Mouse (Mus musculus) liver, embryonic 13.5 days (tissue): ENCODE measurements at regions not wholly inside any gene's neighbourhood (a gene's known extent, or its start where the extent isn't known, plus 50 kb on each side); places are given as distances from the start of the nearest gene placed in this dataset.

Source experiments
- ATAC-seq: fragments of 200-750 bp; cut with Nextera tagmentation; 2 replicates; pipeline ENCODE4 v1.8.0; 2017; ENCODE audit warnings: low read depth, mild to moderate bottlenecking, moderate number of reproducible peaks, moderate library complexity
- DNase-seq: peaks from one replicate; pipeline ENCODE4 v3.0.0; 2022
- H3K27ac ChIP-seq: fragments of 300-500 bp; sonication (generic); 2 replicates; pipeline ENCODE4 v1.5.1; 2015; ENCODE audit warnings: moderate library complexity, mild to moderate bottlenecking, inconsistent platforms
- H3K27me3 ChIP-seq: fragments of 300-500 bp; sonication (generic); 2 replicates; pipeline ENCODE4 v1.6.1; 2015; ENCODE audit warnings: mild to moderate bottlenecking, inconsistent platforms
- H3K36me3 ChIP-seq: fragments of 300-500 bp; sonication (generic); 2 replicates; pipeline ENCODE4 v1.6.1; 2015; ENCODE audit warnings: mild to moderate bottlenecking, inconsistent platforms
- H3K4me1 ChIP-seq: fragments of 300-500 bp; sonication (generic); replicated peaks from 2 replicates; pipeline ENCODE4 v1.6.1; 2015; ENCODE audit warnings: inconsistent platforms
- H3K4me2 ChIP-seq: fragments of 300-500 bp; sonication (generic); 2 replicates; pipeline ENCODE4 v1.6.1; 2015; ENCODE audit warnings: inconsistent platforms, mild to moderate bottlenecking, moderate library complexity
- H3K4me3 ChIP-seq: fragments of 300-500 bp; sonication (generic); replicated peaks from 2 replicates; pipeline ENCODE4 v1.5.1; 2015; ENCODE audit warnings: mild to moderate bottlenecking, inconsistent platforms
- H3K9ac ChIP-seq: fragments of 300-500 bp; sonication (generic); 2 replicates; pipeline ENCODE4 v1.6.1; 2015; ENCODE audit warnings: mild to moderate bottlenecking, inconsistent platforms
- H3K9me3 ChIP-seq: fragments of 300-500 bp; sonication (generic); replicated peaks from 2 replicates; pipeline ENCODE4 v1.6.1; 2016; ENCODE audit warnings: inconsistent platforms
- WGBS: fragments of 180-500 bp; shearing (Covaris S2); methylation state at CpG from one replicate; pipeline ENCODE4 v1.1.7; 2015; ENCODE audit not compliant: insufficient replicate concordance; 5-methylcytosine and 5-hydroxymethylcytosine counted together

DNA sequence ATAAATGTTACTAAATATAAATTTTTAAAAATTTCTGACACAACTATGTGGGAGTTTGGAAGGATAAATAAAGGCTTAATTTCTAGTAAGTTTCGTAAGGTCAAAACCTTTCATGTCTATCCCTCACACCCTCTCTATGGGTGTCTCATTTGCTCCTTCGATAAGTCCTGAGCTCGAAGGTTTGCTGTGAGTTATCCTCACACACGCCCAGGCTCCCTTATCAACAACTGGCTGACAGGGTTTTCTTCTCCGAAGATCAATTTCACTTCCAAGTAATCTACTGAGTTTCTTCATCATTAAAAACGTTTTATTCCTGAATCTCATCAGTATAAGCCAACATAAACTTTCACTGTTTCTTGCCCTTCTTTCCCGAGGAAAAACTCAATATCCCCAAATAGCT is 416.0 kb upstream of the Nudt12 start:
- ATAC-seq, result peak; percentile 84

DNA sequence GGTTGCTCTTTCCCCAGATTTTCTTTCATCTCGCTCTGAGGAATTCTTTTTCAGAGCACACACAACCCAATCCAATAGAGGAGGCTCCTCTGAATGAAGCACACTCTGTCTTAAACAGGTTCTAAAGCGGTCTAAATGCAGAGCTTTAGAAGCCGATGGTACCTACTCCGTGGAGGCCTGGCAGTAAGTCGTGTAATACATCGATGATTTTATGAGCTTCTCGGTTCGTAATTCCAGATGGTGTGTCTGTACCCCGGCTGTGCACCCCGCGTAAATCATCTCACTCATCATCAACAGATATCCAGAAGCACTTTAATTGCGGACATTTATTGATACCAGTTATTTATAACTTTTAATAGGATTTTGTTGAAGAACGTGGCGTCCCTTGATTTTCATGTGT is 408.3 kb upstream of the Nudt12 start:
- Histone ChIP-seq H3K9me3 (no peaks in the 10 kb centered on the region), H3K36me3 (no peaks in the 10 kb centered on the region), H3K27me3 (no peaks in the 10 kb centered on the region), H3K4me2 (no peak overlapping the region), H3K9ac (no peak overlapping the region), H3K4me3 (no peak overlapping the region), H3K4me1 (no peaks in the 10 kb centered on the region), H3K27ac (no peak overlapping the region)
- ATAC-seq (no peak), DNase-seq (no peak)
- WGBS, result 79% methylated on average over 14 of the region's 14 CpGs

More for the DNA sequence above, 416.0 kb upstream of the Nudt12 start:
- H3K27me3 ChIP-seq, result no peaks in the 10 kb centered on the region
- H3K9ac ChIP-seq, result no peak overlapping the region
- H3K4me3 ChIP-seq, result no peak overlapping the region
- H3K9me3 ChIP-seq, result no peaks in the 10 kb centered on the region
- H3K4me2 ChIP-seq, result no peak overlapping the region
- H3K27ac ChIP-seq, result no peak overlapping the region
- 47% methylated on average over 7 of the region's 7 CpGs for WGBS
- no peaks in the 10 kb centered on the region for H3K4me1 ChIP-seq
- no peak for DNase-seq
- no peaks in the 10 kb centered on the region for H3K36me3 ChIP-seq

GRCm38 (mm10) chr17:59409315-59409714 is 396.1 kb upstream of the Nudt12 start:
- no peak for ATAC-seq
- Histone ChIP-seq H3K9me3 (no peaks in the 10 kb centered on the region), H3K9ac (no peak overlapping the region), H3K36me3 (no peaks in the 10 kb centered on the region), H3K27me3 (no peaks in the 10 kb centered on the region), H3K27ac (no peak overlapping the region), H3K4me2 (no peak overlapping the region), H3K4me3 (no peak overlapping the region), H3K4me1 (no peaks in the 10 kb centered on the region)
- DNase-seq, result no peak
- 44% methylated on average over 2 of the region's 2 CpGs for WGBS

DNA sequence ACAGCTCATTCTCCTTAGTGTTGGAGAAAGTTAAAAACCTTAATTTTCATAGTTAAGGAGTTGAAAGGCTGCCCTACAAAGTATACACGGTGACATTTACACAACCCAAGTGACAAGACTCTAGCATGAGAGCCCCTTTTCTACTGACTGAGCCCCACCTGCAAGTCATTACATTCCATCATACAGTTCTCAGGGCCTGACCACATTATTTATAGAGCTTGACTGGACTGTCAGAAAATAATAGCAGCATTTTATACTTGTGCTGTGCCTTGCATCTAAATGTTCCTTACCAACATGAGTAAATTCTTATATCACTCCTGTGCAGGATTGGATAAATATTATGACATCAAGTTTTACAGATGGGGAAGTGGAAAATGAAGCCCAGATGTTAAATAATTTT is 391.4 kb upstream of the Nudt12 start:
- Histone ChIP-seq H3K9ac (no peak overlapping the region), H3K4me1 (no peaks in the 10 kb centered on the region), H3K27me3 (no peaks in the 10 kb centered on the region), H3K9me3 (no peaks in the 10 kb centered on the region), H3K4me2 (no peak overlapping the region), H3K27ac (no peak overlapping the region), H3K36me3 (no peaks in the 10 kb centered on the region), H3K4me3 (no peak overlapping the region)
- ATAC-seq, result no peak
- 52% methylated on average over 1 of the region's 1 CpGs for WGBS
- no peak for DNase-seq

DNA sequence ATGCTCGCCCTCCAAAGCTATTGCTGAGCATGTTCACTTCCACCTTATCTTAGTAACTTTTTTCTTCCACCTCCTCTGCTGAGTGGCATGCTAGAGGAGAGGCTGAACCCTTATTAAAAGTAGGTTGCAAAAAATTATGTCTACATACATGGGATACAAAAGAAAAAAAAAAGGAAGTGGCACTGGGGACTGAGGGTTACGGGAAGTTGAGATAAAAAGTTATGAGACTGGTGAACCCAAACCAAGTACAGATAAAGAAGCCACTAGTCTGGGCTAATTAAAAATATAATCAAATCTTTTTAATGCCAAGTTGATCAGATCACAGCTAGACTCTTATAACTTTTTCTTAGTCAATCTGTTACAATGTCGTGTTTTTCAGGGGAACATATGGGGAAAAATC is 384.2 kb upstream of the Nudt12 start:
- WGBS, result 52% methylated on average over 3 of the region's 3 CpGs

DNA sequence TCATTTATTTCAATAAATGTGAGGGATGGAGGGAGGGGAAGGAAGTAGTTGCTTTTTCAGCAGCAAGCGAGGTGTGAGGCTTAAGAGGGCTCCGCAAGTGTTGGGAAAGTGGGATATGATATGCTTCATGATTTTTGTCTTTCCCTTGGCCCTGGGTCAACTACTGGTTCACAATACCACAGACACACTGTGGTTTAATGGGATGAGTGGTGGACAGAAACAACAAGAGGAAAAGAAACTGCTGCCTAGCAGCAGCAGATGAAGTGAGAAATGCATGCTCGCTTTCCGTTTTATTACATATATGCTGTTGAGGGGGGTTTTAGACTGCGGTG is 369.9 kb upstream of the Nudt12 start:
- ATAC-seq (no peak), DNase-seq (no peak)
- Histone ChIP-seq H3K4me2 (no peak overlapping the region), H3K27ac (no peak overlapping the region), H3K27me3 (no peaks in the 10 kb centered on the region), H3K9ac (no peak overlapping the region), H3K4me3 (no peak overlapping the region), H3K4me1 (no peaks in the 10 kb centered on the region), H3K36me3 (no peaks in the 10 kb centered on the region), H3K9me3 (no peaks in the 10 kb centered on the region)
- WGBS, result 73% methylated on average over 5 of the region's 5 CpGs

More for the DNA sequence above, 384.2 kb upstream of the Nudt12 start:
- DNase-seq (no peak), ATAC-seq (no peak)
- no peak overlapping the region for H3K9ac ChIP-seq
- H3K36me3 ChIP-seq, result no peaks in the 10 kb centered on the region
- H3K27ac ChIP-seq, result no peak overlapping the region
- H3K9me3 ChIP-seq, result peaks cover 4% of the 10 kb centered on the region; the same call in 1 of the 2 replicates
- no peaks in the 10 kb centered on the region for H3K27me3 ChIP-seq
- no peak overlapping the region for H3K4me3 ChIP-seq
- H3K4me1 ChIP-seq, result no peaks in the 10 kb centered on the region
- no peak overlapping the region for H3K4me2 ChIP-seq

GRCm38 (mm10) chr17:59382225-59383106 is 369.3 kb upstream of the Nudt12 start:
- ATAC-seq (no peak), DNase-seq (no peak)
- no peaks in the 10 kb centered on the region for H3K36me3 ChIP-seq
- no peaks in the 10 kb centered on the region for H3K9me3 ChIP-seq
- no peak overlapping the region for H3K4me2 ChIP-seq
- H3K4me3 ChIP-seq, result no peak overlapping the region
- 55% methylated on average over 7 of the region's 7 CpGs for WGBS
- H3K9ac ChIP-seq, result no peak overlapping the region
- H3K4me1 ChIP-seq, result no peaks in the 10 kb centered on the region
- H3K27ac ChIP-seq, result no peak overlapping the region
- H3K27me3 ChIP-seq, result no peaks in the 10 kb centered on the region

DNA sequence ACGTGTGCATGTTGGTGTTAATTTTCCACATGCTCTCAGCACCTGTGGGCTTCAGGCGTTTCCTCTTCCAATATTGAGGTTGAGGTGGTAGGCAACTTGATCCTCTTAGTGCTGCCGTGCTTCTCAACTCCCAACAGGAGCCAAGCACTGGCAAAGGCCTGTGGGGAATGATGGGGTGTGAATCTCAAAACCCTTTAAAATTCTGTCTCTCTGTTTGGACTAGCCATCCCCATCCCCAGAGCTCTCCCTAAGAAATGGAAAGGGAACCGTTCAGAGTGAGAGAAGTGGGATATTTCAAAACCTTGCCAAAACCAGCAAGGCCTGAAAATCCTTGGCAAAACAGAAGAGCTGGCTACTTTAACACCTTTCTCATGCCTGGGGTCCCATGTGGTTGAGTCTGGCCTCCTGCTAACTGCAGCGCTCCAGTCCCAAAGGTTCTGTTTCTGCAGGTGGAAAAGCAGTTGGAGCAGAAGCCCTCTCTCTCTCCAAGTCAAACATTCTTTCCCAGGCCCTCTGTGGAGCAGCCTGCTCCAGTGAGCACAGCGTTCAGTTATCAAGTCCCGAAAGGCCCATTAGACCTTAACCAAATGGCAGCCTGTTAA is 360.4 kb upstream of the Nudt12 start:
- no peak overlapping the region for H3K4me2 ChIP-seq
- ATAC-seq, result no peak
- no peak for DNase-seq
- no peaks in the 10 kb centered on the region for H3K9me3 ChIP-seq
- H3K27me3 ChIP-seq, result no peaks in the 10 kb centered on the region
- no peak overlapping the region for H3K9ac ChIP-seq
- H3K4me3 ChIP-seq, result no peak overlapping the region
- no peaks in the 10 kb centered on the region for H3K36me3 ChIP-seq
- H3K4me1 ChIP-seq, result no peaks in the 10 kb centered on the region
- WGBS, result 46% methylated on average over 6 of the region's 7 CpGs
- H3K27ac ChIP-seq, result no peak overlapping the region

DNA sequence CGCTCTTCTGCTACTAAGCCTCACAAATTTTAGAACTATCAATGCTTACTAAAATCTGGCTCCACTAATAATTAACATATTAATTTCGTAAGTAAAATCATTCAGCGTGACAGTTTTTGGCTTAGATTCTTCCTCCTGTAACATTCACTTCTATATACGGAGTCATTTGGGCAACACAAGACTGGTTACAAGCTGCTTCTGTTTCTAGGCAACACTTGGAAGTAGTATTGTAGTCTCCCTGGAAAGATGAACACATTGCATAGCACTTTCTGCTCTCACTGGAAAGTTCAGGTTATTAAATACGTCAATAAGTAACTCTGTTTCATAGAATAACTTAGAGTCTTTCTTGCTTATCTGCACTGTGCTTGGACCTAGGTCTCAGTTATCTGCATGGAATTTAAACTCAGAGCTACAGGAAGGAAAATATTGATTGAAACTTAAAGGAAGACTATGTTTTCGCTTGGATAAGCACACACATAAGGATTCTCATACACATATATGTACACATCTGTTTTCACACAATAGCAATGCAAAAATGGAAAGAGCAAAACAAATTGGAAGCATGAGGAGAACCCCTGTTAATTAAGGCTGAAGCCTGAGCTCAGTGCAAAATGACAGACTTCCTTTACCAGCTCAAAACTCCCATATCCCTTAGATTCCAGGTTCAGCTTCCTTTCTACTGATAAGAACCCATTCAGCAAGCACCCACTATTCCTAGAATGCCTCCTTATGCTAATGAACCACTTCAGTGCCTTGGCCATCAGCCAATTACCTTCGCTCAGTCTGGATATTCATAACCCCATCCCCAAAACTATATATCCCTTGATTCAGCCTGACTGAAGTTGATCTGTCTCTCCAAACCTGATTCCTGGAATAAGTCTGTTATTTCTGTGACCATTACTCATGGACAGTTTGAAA is 356.7 kb upstream of the Nudt12 start:
- no peaks in the 10 kb centered on the region for H3K4me1 ChIP-seq
- ATAC-seq (no peak), DNase-seq (no peak)
- 58% methylated on average over 7 of the region's 7 CpGs for WGBS
- no peak overlapping the region for H3K4me2 ChIP-seq
- no peak overlapping the region for H3K27ac ChIP-seq
- no peaks in the 10 kb centered on the region for H3K27me3 ChIP-seq
- H3K4me3 ChIP-seq, result no peak overlapping the region
- H3K9me3 ChIP-seq, result no peaks in the 10 kb centered on the region
- H3K9ac ChIP-seq, result no peak overlapping the region
- no peaks in the 10 kb centered on the region for H3K36me3 ChIP-seq

DNA sequence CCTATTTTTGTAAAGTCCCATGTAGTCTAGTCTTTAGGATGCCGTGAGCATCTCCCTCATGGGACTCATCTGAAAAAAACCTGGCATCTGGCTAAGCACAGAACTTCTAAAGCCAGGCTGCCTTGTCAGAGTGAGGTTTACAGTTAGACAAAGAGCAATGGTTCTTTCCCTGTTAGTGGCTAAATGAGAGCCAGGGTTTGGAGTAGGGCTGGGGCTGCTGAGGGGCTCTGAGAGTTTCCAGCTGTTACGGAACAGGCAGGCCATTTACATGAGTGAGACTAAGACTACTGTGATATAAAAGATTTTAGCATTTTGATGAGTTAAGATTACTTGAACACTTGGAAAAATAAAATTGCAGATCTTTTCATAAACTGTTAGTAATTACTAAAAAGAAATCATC is 352.2 kb upstream of the Nudt12 start:
- 55% methylated on average over 2 of the region's 2 CpGs for WGBS
- no peak overlapping the region for H3K9ac ChIP-seq

GRCm38 (mm10) chr17:59362110-59362509 is 348.9 kb upstream of the Nudt12 start:
- Histone ChIP-seq H3K4me3 (no peak overlapping the region), H3K4me2 (no peak overlapping the region), H3K4me1 (no peaks in the 10 kb centered on the region), H3K9ac (no peak overlapping the region), H3K27ac (no peak overlapping the region), H3K9me3 (no peaks in the 10 kb centered on the region), H3K27me3 (no peaks in the 10 kb centered on the region), H3K36me3 (no peaks in the 10 kb centered on the region)
- 54% methylated on average over 7 of the region's 7 CpGs for WGBS
- DNase-seq (no peak), ATAC-seq (no peak)

More for the DNA sequence above, 352.2 kb upstream of the Nudt12 start:
- Histone ChIP-seq H3K27me3 (no peaks in the 10 kb centered on the region), H3K9me3 (no peaks in the 10 kb centered on the region), H3K4me1 (no peaks in the 10 kb centered on the region), H3K4me3 (no peak overlapping the region), H3K4me2 (no peak overlapping the region), H3K36me3 (no peaks in the 10 kb centered on the region), H3K27ac (no peak overlapping the region)
- ATAC-seq, result no peak
- no peak for DNase-seq
